Mouse (Mus musculus) stomach, embryonic 14.5 days (tissue): Measurements from ENCODE around the gene Tecpr2. TPM values are rescaled to one million over a fixed set of nuclear protein-coding genes. Genes with fewer than 3 reads are reported as not detected.

Experiments
- ATAC-seq: fragments of 200-750 bp; cut with Nextera tagmentation; 2 replicates; pipeline ENCODE4 v1.8.0; 2017; ENCODE audit warnings: low read depth, moderate TSS enrichment; ENCODE audit not compliant: insufficient number of reproducible peaks, insufficient read depth, low FRiP score
- H3K27ac ChIP-seq: fragments of 300-500 bp; sonication (generic); 2 replicates; pipeline ENCODE4 v1.5.1; 2014; ENCODE audit warnings: mild to moderate bottlenecking, low read length, moderate library complexity, mixed read lengths
- H3K27me3 ChIP-seq: fragments of 300-500 bp; sonication (generic); 2 replicates; pipeline ENCODE4 v1.6.1; 2014; ENCODE audit warnings: low read length, control low read depth, mixed read lengths; ENCODE audit not compliant: control insufficient read depth, insufficient read depth
- H3K36me3 ChIP-seq: fragments of 300-500 bp; sonication (generic); 2 replicates; pipeline ENCODE4 v1.6.1; 2014; ENCODE audit warnings: mild to moderate bottlenecking, control low read depth, low read length, moderate library complexity, mixed read lengths; ENCODE audit not compliant: control insufficient read depth, insufficient read depth
- H3K4me1 ChIP-seq: fragments of 300-500 bp; sonication (generic); 2 replicates; pipeline ENCODE4 v1.6.1; 2014; ENCODE audit warnings: low read length, control low read depth, mixed read lengths; ENCODE audit not compliant: control insufficient read depth, insufficient read depth
- H3K4me2 ChIP-seq: fragments of 300-500 bp; sonication (generic); replicated peaks from 2 replicates; pipeline ENCODE4 v1.6.1; 2014; ENCODE audit warnings: low read depth, low read length, control low read depth
- H3K4me3 ChIP-seq: fragments of 300-500 bp; sonication (generic); 2 replicates; pipeline ENCODE4 v1.5.1; 2014; ENCODE audit warnings: low read depth, low read length, control low read depth
- H3K9ac ChIP-seq: fragments of 300-500 bp; sonication (generic); replicated peaks from 2 replicates; pipeline ENCODE4 v1.6.1; 2014; ENCODE audit warnings: low read depth, mild to moderate bottlenecking, control low read depth, low read length, moderate library complexity, mixed read lengths
- H3K9me3 ChIP-seq: fragments of 300-500 bp; sonication (generic); 2 replicates; pipeline ENCODE4 v1.6.1; 2016; ENCODE audit warnings: low read depth, low read length, control low read depth; ENCODE audit not compliant: control insufficient read depth
- WGBS: fragments of 180-500 bp; shearing (Covaris S2); extraction: QIAGEN DNeasy Blood & Tissue Kit; methylation state at CpG from one replicate; pipeline ENCODE4 v1.1.7; 2014; 5-methylcytosine and 5-hydroxymethylcytosine counted together
- polyA plus RNA-seq: library from polyadenylated mRNA; unstranded; fragments of >200 nt; fragmentation: Nextera tagmentation; extraction: Ambion mirVana; gene quantifications from 2 replicates; pipeline ENCODE4 v1.2.1, GENCODE M21; 2014

Tecpr2 gene
- polyA plus RNA-seq, 1 experiment from 2014 or later, result 3.8 TPM

GRCm38 (mm10) chr12:111018068-111018467, 129.0 kb downstream of the Tecpr2 start:
- WGBS, result 91% methylated on average over 11 of the region's 11 CpGs
- no peak overlapping the region for H3K9ac ChIP-seq
- no peak overlapping the region for H3K4me3 ChIP-seq
- no peaks in the 10 kb centered on the region for H3K9me3 ChIP-seq
- H3K27me3 ChIP-seq, result no peaks in the 10 kb centered on the region
- H3K4me2 ChIP-seq, result no peak overlapping the region
- ATAC-seq, result no peak
- H3K4me1 ChIP-seq, result no peaks in the 10 kb centered on the region
- no peak overlapping the region for H3K27ac ChIP-seq
- H3K36me3 ChIP-seq, result no peaks in the 10 kb centered on the region

DNA sequence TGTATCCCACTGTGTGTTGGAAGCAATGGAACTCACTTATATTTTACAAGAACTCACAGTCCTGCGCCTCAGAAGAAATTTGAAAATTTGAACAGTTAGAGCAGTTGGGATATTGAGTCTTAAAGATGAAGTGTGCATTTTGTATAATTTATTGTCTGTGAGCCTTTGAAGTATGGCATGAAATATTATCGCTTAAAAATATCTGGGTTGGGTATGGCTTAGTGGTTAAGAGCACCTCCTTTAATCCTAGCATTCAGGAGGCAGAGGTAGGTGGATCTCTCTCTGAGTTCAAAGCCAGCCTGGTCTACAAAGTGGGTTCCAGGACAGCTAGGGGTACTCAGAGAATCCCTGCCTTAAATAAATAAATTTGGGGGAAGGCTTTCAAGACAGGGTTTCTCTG, 130.0 kb downstream of the Tecpr2 start:
- H3K4me1 ChIP-seq, result no peaks in the 10 kb centered on the region
- H3K9me3 ChIP-seq, result no peaks in the 10 kb centered on the region
- ATAC-seq, result no peak
- H3K36me3 ChIP-seq, result no peaks in the 10 kb centered on the region
- H3K27ac ChIP-seq, result no peak overlapping the region
- H3K9ac ChIP-seq, result no peak overlapping the region
- no peak overlapping the region for H3K4me2 ChIP-seq
- no peak overlapping the region for H3K4me3 ChIP-seq
- WGBS, result 89% methylated on average over 2 of the region's 2 CpGs
- no peaks in the 10 kb centered on the region for H3K27me3 ChIP-seq

DNA sequence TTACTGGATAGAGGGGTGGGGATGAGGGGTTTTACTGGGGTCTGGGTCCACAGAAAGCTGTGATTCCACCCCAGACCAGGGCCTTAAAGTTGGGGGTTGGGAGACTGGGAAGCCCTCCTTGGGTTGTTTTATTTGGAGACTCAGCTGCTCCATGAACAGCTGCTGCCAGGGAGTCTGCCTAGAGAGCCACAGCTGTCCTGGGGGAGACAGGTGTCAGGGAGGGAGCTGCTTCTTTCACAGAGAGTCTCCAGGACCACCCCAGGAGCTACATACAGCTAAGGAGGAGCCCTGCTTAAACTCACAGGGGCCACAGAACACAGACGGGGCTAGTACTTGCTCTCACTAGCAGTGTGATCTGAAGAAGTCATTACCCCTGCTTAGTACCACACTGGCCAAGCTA, 132.1 kb downstream of the Tecpr2 start:
- no peak overlapping the region for H3K4me2 ChIP-seq
- no peaks in the 10 kb centered on the region for H3K4me1 ChIP-seq
- no peaks in the 10 kb centered on the region for H3K9me3 ChIP-seq
- H3K36me3 ChIP-seq, result no peaks in the 10 kb centered on the region
- no peaks in the 10 kb centered on the region for H3K27me3 ChIP-seq
- no peak overlapping the region for H3K4me3 ChIP-seq
- no peak for ATAC-seq
- H3K9ac ChIP-seq, result no peak overlapping the region
- WGBS, result 32% methylated on average over 1 of the region's 1 CpGs
- H3K27ac ChIP-seq, result no peak overlapping the region

- no peaks in the 10 kb centered on the region for H3K9me3 ChIP-seq
- no peak overlapping the region for H3K4me2 ChIP-seq
- H3K4me1 ChIP-seq, result no peaks in the 10 kb centered on the region
- no peak overlapping the region for H3K4me3 ChIP-seq
- H3K36me3 ChIP-seq, result no peaks in the 10 kb centered on the region
- H3K9ac ChIP-seq, result no peak overlapping the region
- 59% methylated on average over 3 of the region's 3 CpGs for WGBS
- ATAC-seq, result no peak
- H3K27me3 ChIP-seq, result no peaks in the 10 kb centered on the region
- H3K27ac ChIP-seq, result no peak overlapping the region
These were observed 132.5 kb downstream of the Tecpr2 start for GRCm38 (mm10) chr12:111021577-111021976.

Other genes starting within 250 kb of the Tecpr2 start
- gene 1700001K19Rik, start 206.6 kb upstream of the Tecpr2 start, polyA plus RNA-seq, result not detected in 2 replicates
- 825 and 887 TPM in 2 replicates for gene Hsp90aa1, start 186.5 kb upstream of the Tecpr2 start, polyA plus RNA-seq
- gene Wdr20, start 151.3 kb upstream of the Tecpr2 start, polyA plus RNA-seq, result 25.1 and 27.6 TPM in 2 replicates
- gene Mok, start 48.3 kb upstream of the Tecpr2 start, polyA plus RNA-seq, result 5.2 and 5.4 TPM in 2 replicates
- 4.6 and 5.9 TPM in 2 replicates for gene Zfp839, start 39.0 kb upstream of the Tecpr2 start, polyA plus RNA-seq
- 80.8 and 89.5 TPM in 2 replicates for gene Cinp, start 119 bp upstream of the Tecpr2 start, polyA plus RNA-seq
- 10.3 and 10.4 TPM in 2 replicates for gene Ankrd9, start 89.8 kb downstream of the Tecpr2 start, polyA plus RNA-seq
- gene Rcor1, start 150.1 kb downstream of the Tecpr2 start, polyA plus RNA-seq, result 17.6 and 19.2 TPM in 2 replicates